Mouse (Mus musculus) liver, embryonic 16.5 days (tissue): Measurements from ENCODE around the gene Unc45a. TPM values are rescaled to one million over a fixed set of nuclear protein-coding genes. Genes with fewer than 3 reads are reported as not detected.
"Not testable (repeated sequence)": the region's sequence is repeated elsewhere in the genome, so short reads cannot be mapped to it uniquely, and the experiment has no call there.

Source experiments
- ATAC-seq: fragments of 200-750 bp; cut with Nextera tagmentation; 2 replicates; pipeline ENCODE4 v1.8.0; 2017; ENCODE audit warnings: low read depth, mild to moderate bottlenecking, moderate number of reproducible peaks, moderate library complexity
- H3K27ac ChIP-seq: fragments of 300-500 bp; sonication (generic); 2 replicates; pipeline ENCODE4 v1.5.1; 2014; ENCODE audit warnings: mild to moderate bottlenecking, low read length
- H3K27me3 ChIP-seq: fragments of 300-500 bp; sonication (generic); 2 replicates; pipeline ENCODE4 v1.6.1; 2014; ENCODE audit warnings: low read depth, low read length, mixed read lengths; ENCODE audit not compliant: control insufficient read depth, insufficient read depth
- H3K36me3 ChIP-seq: fragments of 300-500 bp; sonication (generic); 2 replicates; pipeline ENCODE4 v1.6.1; 2014; ENCODE audit warnings: mild to moderate bottlenecking; ENCODE audit not compliant: control insufficient read depth, insufficient read depth
- H3K4me1 ChIP-seq: fragments of 300-500 bp; sonication (generic); 2 replicates; pipeline ENCODE4 v1.6.1; 2014; ENCODE audit warnings: low read depth, low read length, mixed read lengths; ENCODE audit not compliant: control insufficient read depth
- H3K4me2 ChIP-seq: fragments of 300-500 bp; sonication (generic); 2 replicates; pipeline ENCODE4 v1.6.1; 2014; ENCODE audit warnings: low read depth, low read length, mixed read lengths
- H3K4me3 ChIP-seq: fragments of 300-500 bp; sonication (generic); 2 replicates; pipeline ENCODE4 v1.5.1; 2014; ENCODE audit warnings: low read depth, mild to moderate bottlenecking, low read length
- H3K9ac ChIP-seq: fragments of 300-500 bp; sonication (generic); 2 replicates; pipeline ENCODE4 v1.6.1; 2014; ENCODE audit warnings: low read depth, low read length
- H3K9me3 ChIP-seq: fragments of 300-500 bp; sonication (generic); replicated peaks from 2 replicates; pipeline ENCODE4 v1.6.1; 2016; ENCODE audit warnings: low read length; ENCODE audit not compliant: control insufficient read depth
- WGBS: fragments of 180-500 bp; shearing (Covaris S2); extraction: QIAGEN DNeasy Blood & Tissue Kit; methylation state at CpG from one replicate; pipeline ENCODE4 v1.1.7; 2014; ENCODE audit not compliant: insufficient replicate concordance; 5-methylcytosine and 5-hydroxymethylcytosine counted together
- polyA plus RNA-seq: library from polyadenylated mRNA; unstranded; fragments of >200 nt; fragmentation: Nextera tagmentation; extraction: Ambion mirVana; gene quantifications from 2 replicates; pipeline ENCODE4 v1.2.1, GENCODE M21; 2015

The Unc45a gene
- polyA plus RNA-seq, 1 experiment from 2014 or later, result 9.3 TPM

DNA sequence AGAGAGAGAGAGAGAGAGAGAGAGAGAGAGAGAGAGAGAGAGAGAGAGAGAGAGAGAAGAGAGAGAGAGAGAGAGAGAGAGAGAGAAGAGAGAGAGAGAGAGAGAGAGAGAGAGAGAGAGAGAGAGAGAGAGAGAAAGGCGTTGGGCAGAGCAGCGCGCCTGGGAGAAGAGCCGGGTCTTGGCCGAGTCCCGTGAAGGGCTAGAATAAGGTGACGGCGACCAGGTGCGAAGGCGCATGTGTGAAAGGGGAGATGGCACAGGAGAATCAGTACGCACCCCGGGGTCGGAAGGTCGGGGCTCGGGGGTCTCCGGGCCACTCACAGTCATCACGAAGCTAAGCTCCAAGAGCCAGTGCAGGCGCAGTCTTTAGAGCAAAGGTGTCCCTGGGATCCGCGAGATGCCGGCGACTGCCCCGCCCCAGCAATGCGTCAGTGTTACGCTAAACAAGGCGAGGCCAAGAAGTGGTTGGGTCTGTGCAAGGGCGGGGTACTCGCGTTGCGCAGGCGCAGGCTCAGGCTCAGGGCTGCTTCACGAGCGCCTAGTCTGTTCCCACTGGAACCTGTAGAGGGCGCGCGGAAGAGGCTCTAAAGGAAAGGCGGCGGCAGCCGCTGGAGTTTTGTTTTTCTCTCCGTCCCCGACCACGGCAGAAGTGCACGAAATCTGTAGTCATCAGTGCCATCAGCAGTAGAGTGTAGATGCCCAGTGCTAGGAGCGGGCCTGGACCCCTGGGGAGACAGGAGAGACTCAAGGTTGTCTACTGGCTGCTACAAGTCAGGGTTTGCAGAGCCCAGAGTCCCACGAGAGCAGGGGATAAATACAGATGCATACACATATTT, 794 bp downstream of the Unc45a start:
- H3K27ac ChIP-seq, result peak overlapping the region; percentile 80
- H3K4me1 ChIP-seq, result peaks cover 28% of the 10 kb centered on the region
- peaks cover 3% of the 10 kb centered on the region for H3K36me3 ChIP-seq
- ATAC-seq, result peak; percentile 98
- no peaks in the 10 kb centered on the region for H3K9me3 ChIP-seq
- H3K4me3 ChIP-seq, result peak overlapping the region; percentile 74
- peak overlapping the region; percentile 76 for H3K9ac ChIP-seq
- WGBS, result under 1% methylated on average over 45 of the region's 45 CpGs
- no peaks in the 10 kb centered on the region for H3K27me3 ChIP-seq
- peak overlapping the region; percentile 74 for H3K4me2 ChIP-seq

DNA sequence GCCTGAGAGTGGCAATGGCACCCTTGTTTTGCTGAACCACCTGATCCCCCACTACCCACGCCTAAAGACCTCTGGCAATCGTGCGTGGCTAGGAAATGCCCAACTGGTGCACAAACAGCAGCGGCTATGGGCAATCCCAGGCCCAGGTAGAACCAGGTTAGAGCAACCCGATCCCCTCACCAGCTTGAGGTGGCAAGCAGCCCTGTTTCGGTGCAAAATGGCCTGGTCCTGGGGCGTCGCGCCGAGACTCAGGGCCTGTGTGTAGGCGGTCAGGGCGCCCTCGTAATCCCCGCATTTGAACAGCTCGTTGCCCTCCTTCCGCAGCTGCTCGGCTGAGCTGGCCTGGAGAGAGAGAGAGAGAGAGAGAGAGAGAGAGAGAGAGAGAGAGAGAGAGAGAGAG, 1.4 kb downstream of the Unc45a start:
- H3K27me3 ChIP-seq, result no peaks in the 10 kb centered on the region
- no peak for ATAC-seq
- no peaks in the 10 kb centered on the region for H3K9me3 ChIP-seq
- H3K4me2 ChIP-seq, result peak overlapping the region; percentile 74
- peak overlapping the region; percentile 74 for H3K4me3 ChIP-seq
- peaks cover 3% of the 10 kb centered on the region for H3K36me3 ChIP-seq
- H3K9ac ChIP-seq, result peak overlapping the region; percentile 73
- 11% methylated on average over 15 of the region's 17 CpGs for WGBS
- peaks cover 28% of the 10 kb centered on the region for H3K4me1 ChIP-seq
- no peak overlapping the region for H3K27ac ChIP-seq

DNA sequence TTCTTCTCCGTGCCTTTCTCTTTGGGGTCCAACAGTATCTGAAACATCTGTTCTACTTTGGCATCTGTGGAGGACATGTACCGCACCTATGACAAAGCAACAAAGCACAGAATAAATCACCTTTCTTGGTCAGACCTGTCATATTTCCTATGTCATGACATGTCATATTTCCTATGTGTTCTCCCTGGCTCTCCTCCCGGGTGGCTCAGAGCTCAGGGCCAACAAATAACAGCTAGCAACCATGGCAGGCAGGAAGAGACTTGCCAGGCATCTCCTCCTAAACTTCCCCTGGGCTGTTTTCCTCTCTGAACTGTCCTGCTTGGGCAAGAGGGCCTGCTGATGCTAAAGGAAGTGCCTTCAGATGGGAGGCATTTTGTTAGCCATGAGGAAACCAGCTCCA, 3.9 kb downstream of the Unc45a start:
- WGBS, result 71% methylated on average over 3 of the region's 3 CpGs
- no peak overlapping the region for H3K4me2 ChIP-seq
- H3K27me3 ChIP-seq, result no peaks in the 10 kb centered on the region
- no peak overlapping the region for H3K9ac ChIP-seq
- ATAC-seq, result no peak
- H3K4me3 ChIP-seq, result no peak overlapping the region
- H3K4me1 ChIP-seq, result peaks cover 16% of the 10 kb centered on the region
- H3K27ac ChIP-seq, result no peak overlapping the region
- H3K9me3 ChIP-seq, result peaks cover 3% of the 10 kb centered on the region; the same call in 1 of the 2 replicates
- H3K36me3 ChIP-seq, result peaks cover 16% of the 10 kb centered on the region

DNA sequence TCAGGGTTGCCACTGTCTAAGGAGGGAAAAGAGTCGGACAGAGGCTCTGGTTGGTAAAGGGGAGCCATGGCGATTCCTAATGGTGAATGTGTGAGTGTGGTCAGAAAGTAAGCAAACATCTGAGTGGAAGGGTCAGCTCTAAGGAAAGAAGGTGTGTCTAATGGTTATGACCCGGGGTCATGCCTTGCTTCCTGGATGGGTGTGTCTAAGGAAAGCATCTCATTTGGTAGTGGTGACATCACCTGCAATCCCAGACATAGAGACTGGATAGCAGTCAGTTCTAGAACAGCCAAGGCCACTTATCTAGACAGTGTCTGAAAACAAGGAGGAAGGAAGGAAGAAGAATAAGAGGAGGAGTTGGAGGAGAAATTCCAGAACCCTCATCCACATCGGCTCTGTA, 6.0 kb downstream of the Unc45a start:
- Histone ChIP-seq H3K36me3 (peaks cover 22% of the 10 kb centered on the region), H3K4me2 (no peak overlapping the region), H3K9ac (no peak overlapping the region), H3K27ac (no peak overlapping the region), H3K4me3 (no peak overlapping the region), H3K27me3 (no peaks in the 10 kb centered on the region), H3K4me1 (peaks cover 5% of the 10 kb centered on the region), H3K9me3 (peaks cover 3% of the 10 kb centered on the region; the same call in 1 of the 2 replicates)
- ATAC-seq, result no peak
- 81% methylated on average over 4 of the region's 4 CpGs for WGBS

DNA sequence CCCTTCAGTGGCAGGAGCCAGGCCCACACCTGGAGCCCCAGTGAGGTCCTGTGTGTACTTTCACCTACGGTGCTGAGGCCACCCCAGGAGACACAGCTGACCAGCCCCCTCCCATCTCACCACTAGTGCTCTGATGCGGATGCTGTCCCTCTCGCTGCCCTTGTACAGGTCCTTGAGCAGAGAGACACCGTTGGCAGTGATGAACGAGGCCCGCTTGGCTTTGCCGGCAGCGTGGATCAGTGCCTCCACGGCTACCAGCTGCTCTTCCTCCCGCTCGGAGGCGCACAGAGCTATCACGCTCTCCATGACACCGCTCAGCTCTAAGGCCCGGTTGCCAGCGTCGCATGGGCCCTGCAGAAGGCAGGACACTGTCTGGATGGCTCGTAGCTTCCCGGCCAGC, 9.4 kb downstream of the Unc45a start:
- Histone ChIP-seq H3K9me3 (peaks cover 3% of the 10 kb centered on the region; the same call in 1 of the 2 replicates), H3K27me3 (no peaks in the 10 kb centered on the region), H3K4me3 (no peak overlapping the region), H3K27ac (no peak overlapping the region), H3K9ac (no peak overlapping the region), H3K4me2 (no peak overlapping the region), H3K36me3 (peaks cover 22% of the 10 kb centered on the region), H3K4me1 (no peaks in the 10 kb centered on the region)
- WGBS, result 86% methylated on average over 19 of the region's 19 CpGs
- no peak for ATAC-seq

DNA sequence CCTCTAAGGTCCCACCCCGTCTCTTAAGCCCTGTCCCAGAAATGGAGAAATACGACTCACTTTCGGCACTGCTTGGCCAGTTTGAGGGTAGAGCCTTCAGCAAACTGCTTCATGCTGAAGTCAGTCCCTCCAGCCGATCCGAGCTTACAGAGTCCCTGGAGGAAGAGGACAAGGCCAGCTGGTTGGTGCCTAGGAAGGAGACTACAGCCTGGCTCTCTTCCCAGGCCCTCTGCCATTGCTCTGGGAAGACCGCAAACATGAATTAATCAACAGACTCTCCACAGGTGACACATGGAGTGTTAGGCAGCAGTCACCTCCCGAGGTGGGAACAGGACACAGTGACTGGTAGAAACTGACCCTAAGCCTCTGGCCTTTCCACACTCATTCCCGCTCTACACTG, 10.5 kb downstream of the Unc45a start:
- no peak overlapping the region for H3K4me3 ChIP-seq
- H3K27ac ChIP-seq, result no peak overlapping the region
- H3K9me3 ChIP-seq, result peaks cover 3% of the 10 kb centered on the region; the same call in 1 of the 2 replicates
- peaks cover 23% of the 10 kb centered on the region for H3K36me3 ChIP-seq
- ATAC-seq, result no peak
- peaks cover under 1% of the 10 kb centered on the region; the same call in 1 of the 2 replicates for H3K4me1 ChIP-seq
- no peak overlapping the region for H3K4me2 ChIP-seq
- WGBS, result 79% methylated on average over 8 of the region's 8 CpGs
- H3K9ac ChIP-seq, result no peak overlapping the region
- no peaks in the 10 kb centered on the region for H3K27me3 ChIP-seq

DNA sequence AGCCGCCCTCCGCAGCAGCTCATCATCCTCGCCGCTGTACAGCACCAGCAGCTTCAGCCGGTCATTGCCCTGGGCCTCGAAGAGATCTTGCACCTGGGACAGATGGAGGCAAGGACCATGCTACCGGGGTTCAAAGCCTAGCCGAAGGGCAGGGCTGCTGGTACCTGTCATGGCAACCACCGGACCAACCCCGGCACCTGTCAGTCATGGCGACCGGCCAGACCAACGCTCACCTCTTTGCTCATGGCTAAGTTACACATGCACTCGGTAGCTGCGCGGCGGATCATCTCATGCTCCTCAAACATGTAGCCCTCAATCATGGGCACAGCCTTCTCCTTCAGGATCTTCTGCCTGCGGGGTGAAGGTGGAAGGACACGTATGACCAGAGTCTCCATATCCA, 14.7 kb downstream of the Unc45a start:
- no peak for ATAC-seq
- no peak overlapping the region for H3K9ac ChIP-seq
- no peak overlapping the region for H3K27ac ChIP-seq
- H3K4me1 ChIP-seq, result peaks cover 15% of the 10 kb centered on the region
- H3K9me3 ChIP-seq, result no peaks in the 10 kb centered on the region
- peaks cover 6% of the 10 kb centered on the region for H3K36me3 ChIP-seq
- no peak overlapping the region for H3K4me3 ChIP-seq
- WGBS, result 90% methylated on average over 19 of the region's 19 CpGs
- no peak overlapping the region for H3K4me2 ChIP-seq
- no peaks in the 10 kb centered on the region for H3K27me3 ChIP-seq

DNA sequence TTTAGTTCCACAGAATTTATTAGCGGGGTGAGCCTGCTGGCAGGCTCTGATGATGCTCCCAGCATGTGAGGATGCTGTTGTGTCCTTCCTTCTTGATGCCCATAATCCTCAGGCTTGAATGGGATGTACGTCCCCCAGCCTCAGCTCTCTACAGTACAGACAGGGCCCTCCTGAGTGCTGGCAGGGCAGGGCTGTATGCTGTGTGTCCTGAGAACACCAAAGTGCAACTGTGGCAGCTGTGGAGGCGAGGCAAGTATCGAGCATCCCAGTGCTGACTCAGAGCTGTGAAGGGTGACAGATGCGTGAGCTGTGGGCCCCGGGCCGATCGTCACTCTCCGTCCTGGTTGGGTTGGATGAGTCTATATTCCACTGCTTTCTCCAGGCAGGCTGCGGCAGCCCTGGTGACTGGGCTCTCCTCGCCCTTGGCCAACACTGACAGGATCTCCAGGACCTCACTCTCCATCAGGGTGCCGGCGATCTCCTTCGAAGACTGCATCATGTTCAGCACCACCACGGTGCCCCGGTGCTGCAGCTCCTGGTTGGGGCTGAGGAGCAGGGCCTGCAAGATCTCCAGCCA, 15.4 kb downstream of the Unc45a start:
- no peak overlapping the region for H3K4me3 ChIP-seq
- no peaks in the 10 kb centered on the region for H3K9me3 ChIP-seq
- WGBS, result 89% methylated on average over 16 of the region's 16 CpGs
- H3K9ac ChIP-seq, result no peak overlapping the region
- ATAC-seq, result no peak
- peak overlapping the region; percentile 18 for H3K27ac ChIP-seq
- no peak overlapping the region for H3K4me2 ChIP-seq
- peaks cover 6% of the 10 kb centered on the region for H3K36me3 ChIP-seq
- H3K27me3 ChIP-seq, result no peaks in the 10 kb centered on the region
- peaks cover 15% of the 10 kb centered on the region for H3K4me1 ChIP-seq

DNA sequence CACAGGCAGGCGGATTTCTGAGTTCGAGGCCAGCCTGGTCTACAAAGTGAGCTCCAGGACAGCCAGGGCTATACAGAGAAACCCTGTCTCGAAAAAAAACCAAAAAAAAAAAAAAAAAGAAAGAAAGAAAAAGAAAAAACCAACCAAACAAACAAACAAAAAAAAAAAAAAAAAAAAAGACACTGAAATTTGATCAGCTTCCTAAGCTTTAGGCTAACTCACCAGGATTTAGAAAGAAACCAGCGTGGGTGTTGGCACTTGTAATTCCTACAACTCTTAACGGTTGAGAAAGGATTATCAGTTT, 16.0 kb downstream of the Unc45a start:
- not testable (repeated sequence) for ATAC-seq, H3K9me3 ChIP-seq, H3K36me3 ChIP-seq, H3K27me3 ChIP-seq
- peak overlapping the region; percentile 58 for H3K27ac ChIP-seq
- peak overlapping the region; percentile 66; the same call in 1 of the 2 replicates for H3K9ac ChIP-seq
- H3K4me3 ChIP-seq, result peak overlapping the region; percentile 71
- 41% methylated on average over 5 of the region's 5 CpGs for WGBS
- peaks cover 15% of the 10 kb centered on the region for H3K4me1 ChIP-seq
- H3K4me2 ChIP-seq, result peak overlapping the region; percentile 82
